Mouse (Mus musculus): ENCODE measurements around the gene Ube2dnl1. TPM values are rescaled to one million over a fixed set of nuclear protein-coding genes. Genes with fewer than 3 reads are reported as not detected.

Ube2dnl1 gene
- polyA plus RNA-seq, 1 experiment: not detected

DNA sequence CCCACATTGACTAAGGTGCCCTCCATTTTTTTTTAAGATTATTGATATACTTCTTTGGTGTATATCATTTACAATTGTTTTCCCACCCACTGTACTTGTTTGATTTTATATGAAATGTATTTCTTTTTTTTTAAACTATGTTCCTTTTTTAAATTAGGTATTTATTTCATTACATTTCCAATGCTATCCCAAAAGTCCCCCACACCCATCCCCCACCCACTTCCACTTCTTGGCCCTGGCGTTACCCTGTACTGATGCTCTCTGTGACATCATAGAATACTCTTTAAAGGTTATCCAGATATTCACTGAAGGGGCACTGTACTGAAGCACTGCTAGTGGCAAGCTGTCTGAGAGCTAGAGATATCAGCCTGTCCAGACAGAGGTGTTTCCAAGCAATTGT is 2.5 kb downstream of the Ube2dnl1 start, which contains the start of gene Ube2dnl2:
Ube2dnl2 (plus strand) TSS at position 301 of the 400 bp plus-strand sequence.
- no peaks in the 10 kb centered on the region for H3K27me3 ChIP-seq (ENCODE audit: control insufficient read depth, insufficient read depth, insufficient read length)
- H3K4me2 ChIP-seq (ENCODE audit: low read depth): no peak within 1 kb of the TSS
- no peak for TF ChIP-seq USF1 (IDR thresholded peaks at IDR 0.05; ENCODE audit: low read depth)
- no peak for TF ChIP-seq POLR2A (IDR thresholded peaks at IDR 0.05; ENCODE audit: insufficient read length, low read depth)
- no peak for TF ChIP-seq SRF (IDR thresholded peaks at IDR 0.05; ENCODE audit: control insufficient read depth, insufficient read length, low read depth)
- TF ChIP-seq TCF3 (IDR thresholded peaks at IDR 0.05; ENCODE audit: insufficient read length, low read depth): no peak
- H3K36me3 ChIP-seq (ENCODE audit: control insufficient read depth, insufficient read depth): no peaks in the 10 kb centered on the region
- H3K4me3 ChIP-seq: no peak within 1 kb of the TSS
- no peaks in the 10 kb centered on the region for H3K79me2 ChIP-seq (ENCODE audit: control insufficient read depth, insufficient read depth)
- no peak within 1 kb of the TSS for H3ac ChIP-seq (ENCODE audit: control insufficient read depth, insufficient read length)

DNA sequence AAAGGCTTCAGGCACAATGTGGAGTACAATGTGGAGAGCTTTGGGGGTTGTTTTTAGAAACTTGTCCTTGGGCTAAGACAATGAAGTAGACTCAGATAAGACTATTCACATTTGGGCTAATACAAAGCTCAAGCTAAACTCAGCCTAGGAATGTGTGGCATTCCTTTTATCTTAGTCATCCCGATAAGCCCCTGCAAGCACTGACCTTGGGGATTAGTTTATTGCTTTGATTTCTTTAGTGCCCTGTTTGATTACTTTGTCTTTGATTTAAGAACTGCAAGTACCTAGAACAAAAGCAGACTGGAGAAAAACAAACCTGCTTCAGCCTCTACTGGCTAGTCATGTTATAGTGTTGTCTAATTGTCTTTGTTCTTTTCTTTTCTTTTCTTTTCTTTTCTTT is 50.3 kb downstream of the Ube2dnl1 start:
- H3K4me3 ChIP-seq: no peak overlapping the region
- H3ac ChIP-seq (ENCODE audit: control insufficient read depth, insufficient read length): no peak overlapping the region
- H3K79me2 ChIP-seq (ENCODE audit: control insufficient read depth, insufficient read depth): no peaks in the 10 kb centered on the region
- no peak overlapping the region for H3K4me2 ChIP-seq (ENCODE audit: low read depth)
- no peaks in the 10 kb centered on the region for H3K36me3 ChIP-seq (ENCODE audit: control insufficient read depth, insufficient read depth)
- TF ChIP-seq MYOD1 (IDR thresholded peaks at IDR 0.05; ENCODE audit: control insufficient read depth in 1 of 3, insufficient read length in 2 of 3, low read depth in 2 of 3): no peak
- TF ChIP-seq MAX (IDR thresholded peaks at IDR 0.05; ENCODE audit: low read depth): no peak
- no peak for TF ChIP-seq POLR2A (IDR thresholded peaks at IDR 0.05; ENCODE audit: insufficient read length, low read depth)
- H3K27me3 ChIP-seq (ENCODE audit: control insufficient read depth, insufficient read depth, insufficient read length): no peaks in the 10 kb centered on the region

Other genes with a start within 250 kb of the Ube2dnl1 start
- not detected for gene Ube2dnl2, start 2.6 kb downstream of the Ube2dnl1 start, polyA plus RNA-seq (2012; fragmentation: generic; extraction: Trizol)

All from myocyte (in vitro differentiated cells).